Mouse (Mus musculus) heart, adult 2 months (tissue): Measurements from ENCODE around the gene Tldc1. TPM values are rescaled to one million over a fixed set of nuclear protein-coding genes. Genes with fewer than 3 reads are reported as not detected.

ENCODE experiments used
- DNase-seq, 2 experiments: peaks; one replicate each; pipeline ENCODE4 v3.0.0; 2021
- H3K27ac ChIP-seq: fragments of 200-600 bp; 2 replicates; pipeline ENCODE4 v1.8.1; 2022
- H3K27me3 ChIP-seq: fragments of 200-500 bp; 2 replicates; pipeline ENCODE4 v1.6.1; 2012; ENCODE audit warnings: mild to moderate bottlenecking, low read length, inconsistent platforms, mixed read lengths; ENCODE audit not compliant: control insufficient read depth, insufficient read depth
- H3K36me3 ChIP-seq: fragments of 200-500 bp; 2 replicates; pipeline ENCODE4 v1.6.1; 2012; ENCODE audit warnings: low read length, inconsistent platforms; ENCODE audit not compliant: control insufficient read depth, insufficient read depth
- H3K4me1 ChIP-seq: fragments of 200-500 bp; 2 replicates; pipeline ENCODE4 v1.6.1; 2011; ENCODE audit warnings: low read length; ENCODE audit not compliant: control insufficient read depth, insufficient read depth
- H3K4me3 ChIP-seq: fragments of 200-600 bp; 2 replicates; pipeline ENCODE4 v1.8.1; 2022
- H3K79me2 ChIP-seq: fragments of 200-500 bp; replicated peaks from 2 replicates; pipeline ENCODE4 v1.6.1; 2012; ENCODE audit warnings: mild to moderate bottlenecking, inconsistent platforms, low read length, moderate library complexity, mixed read lengths; ENCODE audit not compliant: control insufficient read depth, insufficient read depth
- H3K9ac ChIP-seq: fragments of 200-500 bp; 2 replicates; pipeline ENCODE4 v1.6.1; 2012; ENCODE audit warnings: low read depth, mild to moderate bottlenecking, control low read depth, inconsistent platforms, low read length, mixed read lengths
- CTCF ChIP-seq: fragments of 200-600 bp; IDR thresholded peaks from 2 replicates; pipeline ENCODE4 v1.8.1; 2022; ENCODE audit warnings: antibody characterized with exemption, mild to moderate bottlenecking, moderate library complexity
- EP300 ChIP-seq: fragments of 200-500 bp; IDR thresholded peaks from 2 replicates; pipeline ENCODE4 v1.6.1; 2011; ENCODE audit warnings: low read depth, low read length, control low read depth; ENCODE audit not compliant: insufficient read depth
- POLR2A ChIP-seq: fragments of 200-500 bp; IDR thresholded peaks from 2 replicates; pipeline ENCODE4 v1.6.1; 2011; ENCODE audit warnings: mild to moderate bottlenecking, low read depth, low read length, control low read depth; ENCODE audit not compliant: insufficient read depth
- WGBS: fragments of 180-500 bp; shearing (Covaris S2); methylation state at CpG from one replicate; pipeline ENCODE4 v1.1.7; 2018; 5-methylcytosine and 5-hydroxymethylcytosine counted together
- intact Hi-C: fragments of 180-260 bp; cut with DNase I; formaldehyde crosslinking; loops from one replicate; pipeline ENCODE4 v1.15.1; 2025
- polyA plus RNA-seq: library from polyadenylated mRNA; depleted of rRNA; stranded (reverse); fragments of >200 nt; gene quantifications from 2 replicates; pipeline ENCODE4 v1.2.3, GENCODE M21; 2012
- total RNA-seq, 2 experiments: library from RNA; stranded (reverse); gene quantifications; 2 replicates each; pipeline ENCODE4 v1.2.3; 2021

Gene Tldc1
- total and polyA plus RNA-seq, 3 experiments, result 11.3 to 14.6 (median 11.3) TPM

- H3K79me2 ChIP-seq, result no peaks in the 10 kb centered on the region
- no peak for DNase-seq
- TF ChIP-seq EP300 (no peak), CTCF (no peak), POLR2A (no peak)
- H3K4me3 ChIP-seq, result no peak overlapping the region
- no peaks in the 10 kb centered on the region for H3K27me3 ChIP-seq
- H3K27ac ChIP-seq, result no peak overlapping the region
- H3K9ac ChIP-seq, result no peak overlapping the region
- 85% methylated on average over 6 of the region's 6 CpGs for WGBS
- intact Hi-C loops, result no loop called here
- no peaks in the 10 kb centered on the region for H3K36me3 ChIP-seq
- no peaks in the 10 kb centered on the region; the same call in 1 of the 2 replicates for H3K4me1 ChIP-seq
These were observed 5.4 kb upstream of the Tldc1 start for GRCm38 (mm10) chr8:119783579-119783978.

- H3K36me3 ChIP-seq, result no peaks in the 10 kb centered on the region
- WGBS, result 3% methylated on average over 5 of the region's 5 CpGs
- intact Hi-C loops, result loop anchor here (1.0 kb wide), 2 partner anchors 61 to 145 kb away; no protein-coding TSS in a partner anchor
- H3K4me3 ChIP-seq, result no peak overlapping the region
- no peaks in the 10 kb centered on the region for H3K79me2 ChIP-seq
- H3K27me3 ChIP-seq, result no peaks in the 10 kb centered on the region
- DNase-seq, result peak; percentile 78 to 81
- no peak overlapping the region for H3K9ac ChIP-seq
- H3K4me1 ChIP-seq, result no peaks in the 10 kb centered on the region; the same call in 1 of the 2 replicates
- TF ChIP-seq EP300 (0 out of 2 replicates have a peak, but pooled peaks have one; percentile 63), POLR2A (no peak), CTCF (no peak; the same call in 1 of the 2 replicates)
- H3K27ac ChIP-seq, result no peak overlapping the region
These were observed 4.5 kb upstream of the Tldc1 start for GRCm38 (mm10) chr8:119782715-119783114.

GRCm38 (mm10) chr8:119781086-119781840, 3.0 kb upstream of the Tldc1 start:
- Histone ChIP-seq H3K27ac (no peak overlapping the region), H3K4me1 (peaks cover 2% of the 10 kb centered on the region), H3K27me3 (no peaks in the 10 kb centered on the region), H3K4me3 (no peak overlapping the region), H3K9ac (no peak overlapping the region), H3K36me3 (no peaks in the 10 kb centered on the region), H3K79me2 (no peaks in the 10 kb centered on the region)
- DNase-seq, result peak in 1 of 2 experiments; percentile 8
- 68% methylated on average over 4 of the region's 4 CpGs for WGBS
- no peak for TF ChIP-seq POLR2A
- no peak for TF ChIP-seq EP300
- no peak for TF ChIP-seq CTCF
- intact Hi-C loops, result no loop called here

- DNase-seq, result no peak
- no peak overlapping the region for H3K4me3 ChIP-seq
- no peaks in the 10 kb centered on the region for H3K36me3 ChIP-seq
- intact Hi-C loops, result no loop called here
- H3K9ac ChIP-seq, result no peak overlapping the region
- H3K4me1 ChIP-seq, result peaks cover 2% of the 10 kb centered on the region
- no peak overlapping the region for H3K27ac ChIP-seq
- H3K79me2 ChIP-seq, result no peaks in the 10 kb centered on the region
- no peak for TF ChIP-seq CTCF
- no peak for TF ChIP-seq POLR2A
- TF ChIP-seq EP300, result no peak
- 79% methylated on average over 9 of the region's 9 CpGs for WGBS
- no peaks in the 10 kb centered on the region for H3K27me3 ChIP-seq
These were observed 2.3 kb upstream of the Tldc1 start for GRCm38 (mm10) chr8:119780402-119781049.

- Histone ChIP-seq H3K4me3 (no peak overlapping the region; the same call in 1 of the 2 replicates), H3K4me1 (peaks cover 2% of the 10 kb centered on the region), H3K79me2 (no peaks in the 10 kb centered on the region), H3K9ac (no peak overlapping the region), H3K27me3 (no peaks in the 10 kb centered on the region), H3K36me3 (no peaks in the 10 kb centered on the region), H3K27ac (no peak overlapping the region; the same call in 1 of the 2 replicates)
- intact Hi-C loops, result loop anchor here (1.0 kb wide), 2 partner anchors 80 to 93 kb away; no protein-coding TSS in a partner anchor
- peak; percentile 77 to 84 for DNase-seq
- TF ChIP-seq POLR2A (no peak), CTCF (peak; percentile 95), EP300 (peak; percentile 86; the same call in 1 of the 2 replicates)
- 22% methylated on average over 14 of the region's 14 CpGs for WGBS
These were observed 959 bp upstream of the Tldc1 start for GRCm38 (mm10) chr8:119779013-119779737.
